Mouse (Mus musculus) lung, adult 2 months (tissue): ENCODE data around the gene Ywhah.

Experiments used
- CTCF ChIP-seq: fragments of 200-500 bp; IDR thresholded peaks from 2 replicates; pipeline ENCODE4 v1.5.1; 2011; ENCODE audit warnings: mild to moderate bottlenecking, low read length, control low read depth; ENCODE audit not compliant: insufficient read depth
- POLR2A ChIP-seq: fragments of 200-500 bp; IDR thresholded peaks from 2 replicates; pipeline ENCODE4 v1.6.1; 2011; ENCODE audit warnings: low read depth, mild to moderate bottlenecking, control low read depth, low read length, borderline replicate concordance; ENCODE audit errors: extremely low read depth

DNA sequence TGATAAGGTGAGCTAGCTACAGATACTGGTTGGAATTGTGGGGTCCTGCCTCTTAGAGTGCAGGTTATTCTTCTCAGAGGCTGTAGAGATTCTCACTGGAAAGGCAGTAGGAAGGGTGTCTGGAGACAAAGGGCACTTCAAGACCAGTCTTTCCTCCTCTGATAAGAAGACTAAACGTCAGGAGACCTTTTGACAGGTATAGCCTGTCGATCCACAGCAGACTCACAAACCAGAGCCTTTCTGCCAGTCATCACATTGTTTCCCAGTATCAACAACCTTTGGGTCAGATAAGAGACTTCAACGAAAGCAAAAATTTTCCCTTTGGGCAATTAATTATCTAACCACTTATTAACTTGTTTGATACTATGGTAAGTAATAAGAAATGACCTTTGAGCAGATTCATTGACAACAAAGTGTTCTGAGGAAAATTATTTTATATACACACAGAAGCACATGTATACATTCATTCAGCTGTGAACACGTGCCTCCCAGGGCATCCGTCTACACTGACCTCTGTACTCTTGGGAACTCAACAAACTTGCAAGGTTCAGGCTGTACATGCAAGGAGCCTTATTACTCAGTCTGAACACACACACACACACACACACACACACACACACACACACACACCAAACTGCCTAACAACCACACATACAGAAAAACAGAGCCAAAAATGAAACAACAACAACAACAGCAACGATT is 58.0 kb downstream of the Ywhah start:
- TF ChIP-seq POLR2A (no peak), CTCF (no peak)
